Mouse (Mus musculus): ENCODE results near the gene Fastkd5. TPM values are rescaled to one million over a fixed set of nuclear protein-coding genes. Genes with fewer than 3 reads are reported as not detected.
A peak's percentile ranks its signal among the peaks of the same experiment; 100 is the strongest.
"Not testable (repeated sequence)": the region's sequence is repeated elsewhere in the genome, so short reads cannot be mapped to it uniquely, and the experiment has no call there.

Fastkd5 gene
- polyA plus RNA-seq, 1 experiment from 2014 or later: 21.8 TPM

- H3K9me3 ChIP-seq (ENCODE audit: control insufficient read depth, low read length): no peaks in the 10 kb centered on the region
- no peak overlapping the region for H3K4me3 ChIP-seq (ENCODE audit: low read depth, low read length)
- ATAC-seq (ENCODE audit: insufficient read depth, low FRiP score, low TSS enrichment) (no peak), DNase-seq (ENCODE audit: low spot score) (no peak)
- no peaks in the 10 kb centered on the region for H3K4me1 ChIP-seq (ENCODE audit: control insufficient read depth, insufficient read depth, low read length)
- H3K27me3 ChIP-seq (ENCODE audit: control insufficient read depth, insufficient read depth, low read length): no peaks in the 10 kb centered on the region
- WGBS: 91% methylated on average over 6 of the region's 6 CpGs
- no peak overlapping the region for H3K27ac ChIP-seq (ENCODE audit: low read depth, low read length)
- H3K36me3 ChIP-seq (ENCODE audit: control insufficient read depth, insufficient read depth, low read length): peaks cover 5% of the 10 kb centered on the region
- no peak overlapping the region for H3K9ac ChIP-seq (ENCODE audit: low read length)
- H3K4me2 ChIP-seq (ENCODE audit: low read depth): no peak overlapping the region
These were observed 26.0 kb upstream of the Fastkd5 start for GRCm38 (mm10) chr2:130655660-130656339.

GRCm38 (mm10) chr2:130653760-130654159 lies 23.9 kb upstream of the Fastkd5 start:
- ATAC-seq (ENCODE audit: insufficient read depth, low FRiP score, low TSS enrichment) (no peak), DNase-seq (ENCODE audit: low spot score) (no peak)
- H3K27me3 ChIP-seq (ENCODE audit: control insufficient read depth, insufficient read depth, low read length): no peaks in the 10 kb centered on the region
- no peaks in the 10 kb centered on the region for H3K4me1 ChIP-seq (ENCODE audit: control insufficient read depth, insufficient read depth, low read length)
- no peak overlapping the region for H3K4me2 ChIP-seq (ENCODE audit: low read depth)
- no peak overlapping the region for H3K27ac ChIP-seq (ENCODE audit: low read depth, low read length)
- H3K4me3 ChIP-seq (ENCODE audit: low read depth, low read length): no peak overlapping the region
- H3K9me3 ChIP-seq (ENCODE audit: control insufficient read depth, low read length): no peaks in the 10 kb centered on the region
- no peak overlapping the region for H3K9ac ChIP-seq (ENCODE audit: low read length)
- 89% methylated on average over 1 of the region's 1 CpGs for WGBS
- H3K36me3 ChIP-seq (ENCODE audit: control insufficient read depth, insufficient read depth, low read length): peaks cover 5% of the 10 kb centered on the region

GRCm38 (mm10) chr2:130653303-130653702 lies 23.5 kb upstream of the Fastkd5 start:
- ATAC-seq (ENCODE audit: insufficient read depth, low FRiP score, low TSS enrichment): no peak

GRCm38 (mm10) chr2:130649028-130649427 lies 19.2 kb upstream of the Fastkd5 start:
- not testable (repeated sequence) for H3K9me3 ChIP-seq (ENCODE audit: control insufficient read depth, low read length); H3K36me3 ChIP-seq (ENCODE audit: control insufficient read depth, insufficient read depth, low read length); H3K4me1 ChIP-seq (ENCODE audit: control insufficient read depth, insufficient read depth, low read length); ATAC-seq (ENCODE audit: insufficient read depth, low FRiP score, low TSS enrichment); H3K27ac ChIP-seq (ENCODE audit: low read depth, low read length); H3K4me2 ChIP-seq (ENCODE audit: low read depth); H3K4me3 ChIP-seq (ENCODE audit: low read depth, low read length); DNase-seq (ENCODE audit: low spot score); H3K27me3 ChIP-seq (ENCODE audit: control insufficient read depth, insufficient read depth, low read length); H3K9ac ChIP-seq (ENCODE audit: low read length)
- WGBS: 79% methylated on average over 6 of the region's 6 CpGs

More at GRCm38 (mm10) chr2:130653303-130653702, 23.5 kb upstream of the Fastkd5 start:
- no peaks in the 10 kb centered on the region for H3K4me1 ChIP-seq (ENCODE audit: control insufficient read depth, insufficient read depth, low read length)
- H3K4me2 ChIP-seq (ENCODE audit: low read depth): no peak overlapping the region
- no peaks in the 10 kb centered on the region for H3K27me3 ChIP-seq (ENCODE audit: control insufficient read depth, insufficient read depth, low read length)
- no peak overlapping the region for H3K9ac ChIP-seq (ENCODE audit: low read length)
- H3K36me3 ChIP-seq (ENCODE audit: control insufficient read depth, insufficient read depth, low read length): peaks cover 5% of the 10 kb centered on the region
- no peaks in the 10 kb centered on the region for H3K9me3 ChIP-seq (ENCODE audit: control insufficient read depth, low read length)
- WGBS: 82% methylated on average over 2 of the region's 2 CpGs
- no peak overlapping the region for H3K4me3 ChIP-seq (ENCODE audit: low read depth, low read length)
- DNase-seq (ENCODE audit: low spot score): no peak
- no peak overlapping the region for H3K27ac ChIP-seq (ENCODE audit: low read depth, low read length)

- ATAC-seq (ENCODE audit: insufficient read depth, low FRiP score, low TSS enrichment): no peak
- H3K9ac ChIP-seq (ENCODE audit: low read length): no peak overlapping the region
- WGBS: 83% methylated on average over 4 of the region's 4 CpGs
These were observed 15.4 kb upstream of the Fastkd5 start for GRCm38 (mm10) chr2:130645198-130645597.

GRCm38 (mm10) chr2:130642684-130643369 lies 13.0 kb upstream of the Fastkd5 start, which contains the start of gene Lzts3:
Gene Lzts3, minus strand, starts transcription at chr2:130642803.
- H3K27me3 ChIP-seq (ENCODE audit: control insufficient read depth, insufficient read depth, low read length): peaks cover 10% of the 10 kb centered on the region
- no peaks in the 10 kb centered on the region for H3K9me3 ChIP-seq (ENCODE audit: control insufficient read depth, low read length)
- H3K4me3 ChIP-seq (ENCODE audit: low read depth, low read length): peak within 1 kb of the TSS; percentile 65
- H3K4me1 ChIP-seq (ENCODE audit: control insufficient read depth, insufficient read depth, low read length): peaks cover 4% of the 10 kb centered on the region; the same call in 1 of the 2 replicates
- no peak within 1 kb of the TSS for H3K27ac ChIP-seq (ENCODE audit: low read depth, low read length)
- H3K36me3 ChIP-seq (ENCODE audit: control insufficient read depth, insufficient read depth, low read length): no peaks in the 10 kb centered on the region
- H3K4me2 ChIP-seq (ENCODE audit: low read depth): peak within 1 kb of the TSS; percentile 97
- peak; percentile 93 for ATAC-seq (ENCODE audit: insufficient read depth, low FRiP score, low TSS enrichment)
- H3K9ac ChIP-seq (ENCODE audit: low read length): peak within 1 kb of the TSS; percentile 72
- 3% methylated on average over 40 of the region's 40 CpGs for WGBS
- peak; percentile 95 for DNase-seq (ENCODE audit: low spot score)

More at GRCm38 (mm10) chr2:130645198-130645597, 15.4 kb upstream of the Fastkd5 start:
- peaks cover 4% of the 10 kb centered on the region; the same call in 1 of the 2 replicates for H3K4me1 ChIP-seq (ENCODE audit: control insufficient read depth, insufficient read depth, low read length)
- H3K4me2 ChIP-seq (ENCODE audit: low read depth): no peak overlapping the region
- no peak overlapping the region for H3K27ac ChIP-seq (ENCODE audit: low read depth, low read length)
- H3K9me3 ChIP-seq (ENCODE audit: control insufficient read depth, low read length): no peaks in the 10 kb centered on the region
- H3K36me3 ChIP-seq (ENCODE audit: control insufficient read depth, insufficient read depth, low read length): no peaks in the 10 kb centered on the region
- no peak overlapping the region for H3K4me3 ChIP-seq (ENCODE audit: low read depth, low read length)
- no peaks in the 10 kb centered on the region for H3K27me3 ChIP-seq (ENCODE audit: control insufficient read depth, insufficient read depth, low read length)
- no peak for DNase-seq (ENCODE audit: low spot score)

- Histone ChIP-seq H3K36me3 (ENCODE audit: control insufficient read depth, insufficient read depth, low read length) (no peaks in the 10 kb centered on the region), H3K4me1 (ENCODE audit: control insufficient read depth, insufficient read depth, low read length) (peaks cover 4% of the 10 kb centered on the region; the same call in 1 of the 2 replicates), H3K9me3 (ENCODE audit: control insufficient read depth, low read length) (no peaks in the 10 kb centered on the region), H3K4me2 (ENCODE audit: low read depth) (peak overlapping the region; percentile 97), H3K27ac (ENCODE audit: low read depth, low read length) (no peak overlapping the region), H3K4me3 (ENCODE audit: low read depth, low read length) (peak overlapping the region; percentile 65), H3K27me3 (ENCODE audit: control insufficient read depth, insufficient read depth, low read length) (peaks cover 16% of the 10 kb centered on the region), H3K9ac (ENCODE audit: low read length) (peak overlapping the region; percentile 72)
- WGBS: under 1% methylated on average over 18 of the region's 27 CpGs
- ATAC-seq (ENCODE audit: insufficient read depth, low FRiP score, low TSS enrichment) (peak; percentile 66), DNase-seq (ENCODE audit: low spot score) (peak; percentile 27)
These were observed 12.4 kb upstream of the Fastkd5 start for GRCm38 (mm10) chr2:130642197-130642660.

- ATAC-seq (ENCODE audit: insufficient read depth, low FRiP score, low TSS enrichment) (no peak), DNase-seq (ENCODE audit: low spot score) (no peak)
- peaks cover 4% of the 10 kb centered on the region; the same call in 1 of the 2 replicates for H3K4me1 ChIP-seq (ENCODE audit: control insufficient read depth, insufficient read depth, low read length)
- H3K4me3 ChIP-seq (ENCODE audit: low read depth, low read length): peak overlapping the region; percentile 65; the same call in 1 of the 2 replicates
- 58% methylated on average over 6 of the region's 6 CpGs for WGBS
- H3K36me3 ChIP-seq (ENCODE audit: control insufficient read depth, insufficient read depth, low read length): no peaks in the 10 kb centered on the region
- no peak overlapping the region for H3K9ac ChIP-seq (ENCODE audit: low read length)
- H3K27ac ChIP-seq (ENCODE audit: low read depth, low read length): no peak overlapping the region
- peak overlapping the region; percentile 97 for H3K4me2 ChIP-seq (ENCODE audit: low read depth)
- no peaks in the 10 kb centered on the region for H3K9me3 ChIP-seq (ENCODE audit: control insufficient read depth, low read length)
- peaks cover 22% of the 10 kb centered on the region for H3K27me3 ChIP-seq (ENCODE audit: control insufficient read depth, insufficient read depth, low read length)
These were observed 11.7 kb upstream of the Fastkd5 start for GRCm38 (mm10) chr2:130641351-130642025.

All from neural tube, embryonic 11.5 days (tissue).